ENCODE assay signal across 9 mouse cellular contexts in the genomic region with DNA sequence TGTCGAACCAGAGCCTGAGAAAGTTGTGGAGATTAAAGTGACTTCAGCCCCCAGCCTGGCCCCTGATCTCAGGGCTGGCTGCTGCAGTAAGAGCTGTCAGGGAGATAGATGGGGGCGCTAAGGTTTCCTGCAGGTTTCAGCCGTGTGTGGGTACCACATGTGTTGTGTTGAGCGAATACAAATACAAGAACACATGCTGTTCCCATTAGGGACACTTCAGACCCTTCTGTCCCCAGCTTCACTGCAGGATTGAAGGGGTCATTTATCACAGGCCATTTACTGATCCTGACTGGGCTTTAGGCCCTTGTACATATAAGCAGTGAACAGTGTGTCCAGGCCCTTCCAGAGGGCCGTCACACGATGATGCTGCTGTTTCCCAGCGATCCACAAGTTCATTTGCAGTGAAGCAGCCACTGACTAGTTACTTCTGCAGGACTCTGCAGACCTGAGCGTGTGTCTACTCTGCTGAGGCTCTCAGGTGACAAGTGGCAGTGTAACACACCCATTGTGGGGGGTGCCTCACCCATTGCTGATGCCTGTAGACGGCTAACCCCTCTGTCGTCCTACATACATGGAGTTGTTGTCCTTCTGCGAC.
DNase-seq lines count a peak whose midpoint lies in the region; ATAC-seq lines count a peak whose summit lies in the region.
"Had no signal": no experiment of that assay in that cellular context is flagged by ENCODE, and none has a peak within 500 bp of the region (broad histone marks: within the 10 kb centered on the region; RNA-seq: fewer than 3 reads in every experiment).

No protein-coding gene starts in this region.

- H3K4me2 ChIP-seq in heart, embryonic 16.5 days (ENCODE audit: low read depth, low read length) = no peak overlapping the region
- no peak overlapping the region for H3K4me2 ChIP-seq in midbrain, embryonic 12.5 days (replicated peaks)

- no peak for ATAC-seq in heart, embryonic 16.5 days (replicated peaks; ENCODE audit: extremely low read depth, insufficient read depth, low FRiP score)
- no peak for ATAC-seq in midbrain, embryonic 12.5 days (ENCODE audit: low FRiP score, low read depth)

- peak overlapping the region; percentile 80 for H3K27ac ChIP-seq in heart, embryonic 16.5 days (ENCODE audit: low read length)
- H3K27ac ChIP-seq in midbrain, embryonic 12.5 days (replicated peaks) = 0 out of 2 replicates have a peak overlapping the region, but pooled peaks have one; percentile 1

- H3K4me1 ChIP-seq in heart, embryonic 16.5 days (ENCODE audit: control insufficient read depth, insufficient read depth, low read length) = peaks cover 30% of the 10 kb centered on the region
- H3K4me1 ChIP-seq in midbrain, embryonic 12.5 days = peaks cover 56% of the 10 kb centered on the region

- H3K27me3 ChIP-seq in heart, embryonic 16.5 days (ENCODE audit: control insufficient read depth, insufficient read depth, low read length) = no peaks in the 10 kb centered on the region
- H3K27me3 ChIP-seq in midbrain, embryonic 12.5 days = 0 out of 2 replicates have a peak, but pooled peaks cover 16% of the 10 kb centered on the region

- WGBS in heart, embryonic 16.5 days = 54% methylated on average over 11 of the region's 11 CpGs
- 57% methylated on average over 11 of the region's 11 CpGs for WGBS in midbrain, embryonic 12.5 days

- H3K9me3 ChIP-seq in heart, embryonic 16.5 days (replicated peaks; ENCODE audit: control insufficient read depth, low read length) = no peaks in the 10 kb centered on the region
- no peaks in the 10 kb centered on the region for H3K9me3 ChIP-seq in midbrain, embryonic 12.5 days

- no peaks in the 10 kb centered on the region for H3K36me3 ChIP-seq in heart, embryonic 16.5 days (ENCODE audit: control insufficient read depth, insufficient read depth)
- no peaks in the 10 kb centered on the region for H3K36me3 ChIP-seq in midbrain, embryonic 12.5 days

- no peak for DNase-seq in heart, postnatal 4 days
- peak; percentile 83 for DNase-seq in embryo, embryonic 10.5 days (ENCODE audit: low spot score)
- peak; percentile 69 for DNase-seq in forelimb bud, embryonic 11.5 days (ENCODE audit: low read depth, low spot score)
- DNase-seq in ovary, postnatal 36 days (ENCODE audit: low spot score) = no peak
- no peak for DNase-seq in spleen, adult 18-20 months
- DNase-seq in left cerebral cortex, postnatal 4 days = no peak
- DNase-seq: cerebellum, postnatal 14 days had no signal

- no peak overlapping the region for H3K4me3 ChIP-seq in heart, embryonic 16.5 days (ENCODE audit: low read length)
- H3K4me3 ChIP-seq in midbrain, embryonic 12.5 days = no peak overlapping the region

- intact Hi-C loops in left cerebral cortex, postnatal 4 days (cut with DNase I) = no loop called here

- H3K9ac ChIP-seq in heart, embryonic 16.5 days (ENCODE audit: low read length) = no peak overlapping the region
- H3K9ac ChIP-seq in midbrain, embryonic 12.5 days (replicated peaks) = no peak overlapping the region

Comparison
In these comparisons a context has a peak if more than half of its experiments do, and no peak if none do; other contexts are left out.
1. DNase-seq: peak in embryo, embryonic 10.5 days (single experiment) and forelimb bud, embryonic 11.5 days (single experiment); none in heart, postnatal 4 days (single experiment), ovary, postnatal 36 days (single experiment), spleen, adult 18-20 months (0 of 2) and left cerebral cortex, postnatal 4 days (single experiment).